Comparison of ENCODE assay signal across 16 mouse cellular contexts in the genomic region with DNA sequence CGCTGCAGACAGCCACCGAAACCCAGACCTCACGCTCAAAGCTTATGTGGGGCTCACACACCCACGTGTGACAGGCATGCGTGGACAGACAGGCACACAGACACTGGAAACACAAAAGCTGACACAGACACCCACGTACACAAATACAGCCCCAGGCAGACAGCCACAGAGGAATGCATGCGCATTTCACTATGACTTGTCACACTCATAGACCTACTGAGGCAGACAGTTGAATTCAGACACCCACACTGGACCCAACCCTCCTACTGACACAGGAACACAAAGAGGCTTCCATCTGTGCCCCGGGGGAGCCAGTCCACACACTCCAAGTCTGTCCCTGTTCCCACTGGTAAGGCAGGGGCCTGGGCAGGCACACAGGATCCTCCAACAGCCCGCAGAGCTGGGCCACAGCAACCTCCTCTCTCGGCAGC. TPM values are rescaled to one million over a fixed set of nuclear protein-coding genes. Genes with fewer than 3 reads are reported as not detected.
DNase-seq lines count a peak whose midpoint lies in the region; ATAC-seq and TF ChIP-seq lines count a peak whose summit lies in the region.
"Had no signal": no experiment of that assay in that cellular context is flagged by ENCODE, and none has a peak within 500 bp of the region (broad histone marks: within the 10 kb centered on the region; RNA-seq: fewer than 3 reads in every experiment).

No protein-coding gene starts in this region.

- H3K9me3 ChIP-seq in forebrain, embryonic 12.5 days, result no peaks in the 10 kb centered on the region
- no peaks in the 10 kb centered on the region for H3K9me3 ChIP-seq in forebrain, embryonic 11.5 days (ENCODE audit: control insufficient read depth, low read length)
- no peaks in the 10 kb centered on the region for H3K9me3 ChIP-seq in liver, embryonic 12.5 days (replicated peaks)
- H3K9me3 ChIP-seq: kidney, embryonic 15.5 days; liver, embryonic 15.5 days; neural tube, embryonic 13.5 days had no signal

- no peak for TF ChIP-seq CTCF in layer of hippocampus, adult 2 months (conservative IDR thresholded peaks at IDR 0.05)

- WGBS in forebrain, embryonic 12.5 days, result 78% methylated on average over 10 of the region's 10 CpGs
- 84% methylated on average over 10 of the region's 10 CpGs for WGBS in forebrain, embryonic 11.5 days
- 72% methylated on average over 10 of the region's 10 CpGs for WGBS in liver, embryonic 12.5 days (ENCODE audit: insufficient replicate concordance)

- H3K4me1 ChIP-seq in forebrain, embryonic 12.5 days, result peaks cover 20% of the 10 kb centered on the region
- H3K4me1 ChIP-seq in forebrain, embryonic 11.5 days (replicated peaks; ENCODE audit: control insufficient read depth, insufficient read depth, low read length), result peaks cover 10% of the 10 kb centered on the region
- peaks cover 13% of the 10 kb centered on the region; the same call in 1 of the 2 replicates for H3K4me1 ChIP-seq in liver, embryonic 12.5 days

- H3K27ac ChIP-seq in forebrain, embryonic 12.5 days, result no peak overlapping the region
- no peak overlapping the region for H3K27ac ChIP-seq in forebrain, embryonic 11.5 days (ENCODE audit: low read depth, low read length)
- 0 out of 2 replicates have a peak overlapping the region, but pooled peaks have one; percentile 32 for H3K27ac ChIP-seq in layer of hippocampus, adult 2 months
- H3K27ac ChIP-seq in liver, embryonic 12.5 days, result no peak overlapping the region
- H3K27ac ChIP-seq: kidney, embryonic 15.5 days; liver, embryonic 15.5 days; neural tube, embryonic 13.5 days had no signal

- no peak overlapping the region for H3K4me3 ChIP-seq in forebrain, embryonic 12.5 days (replicated peaks)
- H3K4me3 ChIP-seq in forebrain, embryonic 11.5 days (ENCODE audit: low read depth, low read length), result no peak overlapping the region
- no peak overlapping the region for H3K4me3 ChIP-seq in layer of hippocampus, adult 2 months
- no peak overlapping the region for H3K4me3 ChIP-seq in liver, embryonic 12.5 days
- H3K4me3 ChIP-seq: kidney, embryonic 15.5 days; liver, embryonic 15.5 days; neural tube, embryonic 13.5 days had no signal

- peaks cover 17% of the 10 kb centered on the region for H3K27me3 ChIP-seq in forebrain, embryonic 12.5 days
- no peaks in the 10 kb centered on the region for H3K27me3 ChIP-seq in forebrain, embryonic 11.5 days (ENCODE audit: control insufficient read depth, insufficient read depth, low read length)
- peaks cover 23% of the 10 kb centered on the region for H3K27me3 ChIP-seq in liver, embryonic 12.5 days (replicated peaks)
- H3K27me3 ChIP-seq: CH12.LX; neural tube, embryonic 13.5 days had no signal

- H3K4me2 ChIP-seq in forebrain, embryonic 12.5 days, result no peak overlapping the region
- no peak overlapping the region for H3K4me2 ChIP-seq in forebrain, embryonic 11.5 days (ENCODE audit: low read depth, low read length, severe bottlenecking)
- no peak overlapping the region for H3K4me2 ChIP-seq in liver, embryonic 12.5 days
- H3K4me2 ChIP-seq: kidney, embryonic 15.5 days; liver, embryonic 15.5 days; neural tube, embryonic 13.5 days had no signal

- no peak overlapping the region for H3K9ac ChIP-seq in forebrain, embryonic 12.5 days
- H3K9ac ChIP-seq in forebrain, embryonic 11.5 days (ENCODE audit: low read length), result no peak overlapping the region
- H3K9ac ChIP-seq in liver, embryonic 12.5 days, result no peak overlapping the region
- H3K9ac ChIP-seq: kidney, embryonic 15.5 days; liver, embryonic 15.5 days; neural tube, embryonic 13.5 days had no signal

- no peak for DNase-seq in forebrain, embryonic 11.5 days (ENCODE audit: low spot score)
- peak; percentile 65 to 85 for DNase-seq in left cerebral cortex, adult 18-20 months (ENCODE audit: low spot score in 2 of 2)
- no peak for DNase-seq in left cerebral cortex, postnatal 4 days
- peak; percentile 42 to 70 for DNase-seq in layer of hippocampus, adult 2 months (ENCODE audit: low spot score in 2 of 2)
- DNase-seq in left cerebral cortex, postnatal 36 days (ENCODE audit: low spot score in 2 of 2), result peak; percentile 74 to 81
- DNase-seq in urinary bladder, postnatal 4 days (ENCODE audit: low spot score in 2 of 2), result no peak
- DNase-seq: cerebellum, adult 18-20 months; lung, postnatal 4 days had no signal

- intact Hi-C loops in left cerebral cortex, postnatal 4 days (cut with DNase I), result no loop called here
- intact Hi-C loops in left cerebral cortex, postnatal 36 days (cut with DNase I), result no loop called here

- 0 out of 2 replicates have a peak, but pooled peaks have one; percentile 36 for ATAC-seq in forebrain, embryonic 12.5 days (ENCODE audit: low FRiP score)
- no peak for ATAC-seq in forebrain, embryonic 11.5 days (replicated peaks; ENCODE audit: low FRiP score)
- no peak for ATAC-seq in liver, embryonic 12.5 days
- ATAC-seq: inflammation-experienced regulatory T-cells, adult 6 months; Patski had no signal

- H3K36me3 ChIP-seq in forebrain, embryonic 12.5 days (replicated peaks), result no peaks in the 10 kb centered on the region
- H3K36me3 ChIP-seq in forebrain, embryonic 11.5 days (ENCODE audit: control insufficient read depth, insufficient read depth, low read length), result no peaks in the 10 kb centered on the region
- no peaks in the 10 kb centered on the region for H3K36me3 ChIP-seq in liver, embryonic 12.5 days
- H3K36me3 ChIP-seq: kidney, embryonic 15.5 days; liver, embryonic 15.5 days had no signal

RNA-seq across cellular contexts. Expression of gene Etv3, which starts 21.1 kb away (rescaled TPM):
- 13.1 and 13.8 TPM in 2 replicates for polyA plus RNA-seq in forebrain, embryonic 12.5 days (2016; fragmentation: Nextera tagmentation; extraction: Ambion mirVana)
- polyA plus RNA-seq in forebrain, embryonic 11.5 days (2014; fragmentation: Nextera tagmentation; extraction: Ambion mirVana), result 9.1 and 10.6 TPM in 2 replicates
- total RNA-seq in left cerebral cortex, adult 18-20 months (2021), result 10 to 100 TPM; 28.0 to 28.1 TPM
- 10 to 100 TPM; 17.2 to 18.3 TPM for total RNA-seq in left cerebral cortex, postnatal 4 days (2021)
- total RNA-seq in layer of hippocampus, adult 2 months (2021), result 10 to 100 TPM; 21.5 to 25.2 TPM
- total RNA-seq in left cerebral cortex, postnatal 36 days (2021), result 10 to 100 TPM; 21.1 to 22.1 TPM
- polyA plus RNA-seq in liver, embryonic 12.5 days (2016; fragmentation: Nextera tagmentation; extraction: Ambion mirVana), result 5.2 and 5.6 TPM in 2 replicates

Comparison
In these comparisons a context has a peak if more than half of its experiments do, and no peak if none do; other contexts are left out.
1. DNase-seq: peak in left cerebral cortex, adult 18-20 months (2 of 2), layer of hippocampus, adult 2 months (2 of 2) and left cerebral cortex, postnatal 36 days (2 of 2); none in forebrain, embryonic 11.5 days (single experiment), left cerebral cortex, postnatal 4 days (single experiment) and urinary bladder, postnatal 4 days (0 of 2).